Mouse (Mus musculus) gastrocnemius, adult 2 months (tissue): ENCODE measurements around the gene Mink1. TPM values are rescaled to one million over a fixed set of nuclear protein-coding genes. Genes with fewer than 3 reads are reported as not detected.
"Not testable (repeated sequence)": the region's sequence is repeated elsewhere in the genome, so short reads cannot be mapped to it uniquely, and the experiment has no call there.

Source experiments
- DNase-seq: peaks from one replicate; pipeline ENCODE4 v3.0.0; 2022
- H3K27ac ChIP-seq: fragments of 200-600 bp; 2 replicates; pipeline ENCODE4 v1.8.1; 2022; ENCODE audit warnings: mild to moderate bottlenecking
- H3K4me3 ChIP-seq: fragments of 200-600 bp; 2 replicates; pipeline ENCODE4 v1.8.1; 2022; ENCODE audit warnings: mild to moderate bottlenecking, moderate library complexity
- CTCF ChIP-seq: fragments of 200-600 bp; IDR thresholded peaks from 2 replicates; pipeline ENCODE4 v1.8.1; 2022; ENCODE audit warnings: antibody characterized with exemption, mild to moderate bottlenecking, moderate library complexity
- intact Hi-C: fragments of 180-260 bp; cut with DNase I; formaldehyde crosslinking; loops from one replicate; pipeline ENCODE4 v1.15.1; 2025
- total RNA-seq, 2 experiments: library from RNA; stranded (reverse); gene quantifications; 2 replicates each; pipeline ENCODE4 v1.2.3; 2021

The Mink1 gene
- total RNA-seq, 2 experiments from 2014 or later: 33.7 to 34.7 TPM

DNA sequence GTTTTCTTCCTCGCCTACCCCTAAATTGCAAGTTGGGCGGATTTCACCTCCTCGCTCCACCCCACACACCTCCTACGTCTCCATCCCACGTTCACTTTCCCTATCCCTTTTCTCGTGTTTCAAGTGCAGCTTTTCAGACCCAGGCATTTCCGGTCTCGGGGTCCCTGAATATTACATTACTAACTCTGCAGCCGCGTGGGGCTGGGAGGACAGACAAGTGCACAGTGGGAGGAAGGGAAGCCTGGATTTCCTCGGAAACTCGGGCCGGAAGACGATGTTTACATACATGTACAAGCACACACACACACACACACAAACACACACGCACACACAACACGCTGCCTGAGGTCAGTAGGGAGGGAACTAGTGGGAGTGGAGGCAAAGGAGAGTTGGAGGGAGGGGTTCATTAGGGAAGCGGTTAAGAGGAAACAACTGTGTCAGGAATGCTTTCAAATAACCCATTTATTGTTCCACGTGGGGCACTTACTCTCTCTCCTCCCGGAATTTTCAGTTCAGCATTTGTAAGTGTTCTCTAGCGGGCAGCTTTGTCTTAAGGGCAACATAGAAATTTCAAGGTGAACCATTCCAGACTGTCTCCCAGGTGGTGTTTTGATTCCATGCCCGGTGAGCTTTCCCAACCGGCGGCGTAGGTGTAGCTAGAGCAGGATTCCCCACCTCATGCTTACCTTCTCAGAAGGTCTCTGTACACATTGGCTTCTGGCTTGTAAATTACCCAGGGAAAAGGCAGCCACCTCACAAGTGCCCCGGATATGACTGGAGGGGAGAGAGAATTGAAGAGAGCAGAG, 992 bp downstream of the Mink1 start:
- Histone ChIP-seq H3K27ac (peak overlapping the region; percentile 97), H3K4me3 (peak overlapping the region; percentile 98)
- peak; percentile 38 for DNase-seq
- TF ChIP-seq CTCF: no peak
- intact Hi-C loops: loop anchor here (2.0 kb wide), 1 partner anchor 19 kb away; no protein-coding TSS in a partner anchor

DNA sequence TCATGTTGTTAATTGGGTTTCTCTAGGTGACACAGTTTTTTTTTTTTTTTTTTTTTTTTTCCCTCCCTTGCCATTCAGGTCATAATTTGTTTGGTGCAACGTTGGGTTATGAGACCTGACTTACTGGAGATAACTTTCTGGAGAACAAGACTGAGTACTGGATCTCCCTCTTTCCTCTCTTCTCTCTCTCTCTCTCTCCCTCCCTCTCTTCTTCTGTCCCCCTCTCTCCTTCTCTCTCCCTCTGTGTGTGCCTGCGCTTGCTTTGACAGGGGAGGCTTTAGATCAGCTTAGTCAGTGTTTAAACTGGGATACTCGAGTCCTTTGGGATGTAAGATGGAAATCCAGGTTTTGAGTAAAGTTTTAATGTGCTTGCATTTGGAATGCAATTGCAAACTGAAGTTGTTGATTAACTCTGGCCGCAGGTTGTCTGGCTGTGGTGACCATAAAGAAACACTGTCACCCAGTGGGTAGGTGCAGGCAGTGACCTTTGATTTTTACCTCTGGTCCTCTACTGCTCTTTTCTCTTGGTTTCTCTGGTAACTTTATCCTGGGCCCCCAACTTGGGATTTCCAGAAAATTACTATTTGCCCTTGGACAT, 1.7 kb downstream of the Mink1 start:
- intact Hi-C loops: no loop called here
- DNase-seq: no peak
- peak overlapping the region; percentile 98 for H3K4me3 ChIP-seq
- H3K27ac ChIP-seq: peak overlapping the region; percentile 97
- no peak for TF ChIP-seq CTCF

DNA sequence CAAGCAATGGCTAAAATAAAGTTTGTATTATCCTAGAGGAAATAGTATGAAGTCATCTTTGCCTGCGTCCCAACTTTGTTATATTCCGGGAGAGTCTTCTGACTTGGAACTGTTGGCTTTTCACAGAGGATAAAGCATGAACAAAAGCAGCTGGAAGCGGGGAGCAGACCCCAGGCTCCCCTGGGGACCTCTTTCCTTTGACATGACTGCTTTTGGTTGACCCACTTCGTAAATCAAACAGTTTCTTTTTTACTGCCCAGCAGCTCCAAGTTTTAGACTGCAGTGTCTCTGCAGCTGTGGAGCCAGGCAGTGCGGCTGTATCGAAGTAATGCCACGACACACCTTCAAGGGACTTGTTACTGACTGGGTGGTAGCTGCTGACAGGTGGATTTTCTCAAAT, 3.9 kb downstream of the Mink1 start:
- intact Hi-C loops: no loop called here
- no peak for TF ChIP-seq CTCF
- DNase-seq: no peak
- Histone ChIP-seq H3K27ac (peak overlapping the region; percentile 35; the same call in 1 of the 2 replicates), H3K4me3 (no peak overlapping the region)

- H3K4me3 ChIP-seq, H3K27ac ChIP-seq, DNase-seq, intact Hi-C loops: not testable (repeated sequence)
Observed at GRCm38 (mm10) chr11:70570614-70571013, 7.9 kb downstream of the Mink1 start.

DNA sequence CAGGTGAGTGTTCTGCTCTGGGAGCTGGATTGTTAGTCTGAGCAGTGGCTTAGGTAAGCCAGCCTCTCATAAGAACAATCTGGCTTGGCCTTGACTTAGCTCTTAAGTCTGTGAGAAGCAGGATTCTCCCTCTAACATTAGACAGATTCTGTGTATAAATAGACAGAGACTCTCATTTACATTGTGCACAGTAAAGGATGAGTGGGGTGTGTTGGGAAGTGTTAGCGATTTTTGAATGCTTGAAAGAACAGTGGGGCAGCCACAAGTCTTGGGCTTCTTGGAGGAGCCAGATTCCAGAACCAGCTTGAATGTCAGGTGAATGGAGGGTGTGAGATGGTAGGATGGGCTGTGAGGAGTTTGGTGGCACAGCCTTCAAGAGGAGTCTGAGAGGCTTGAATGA, 9.0 kb downstream of the Mink1 start:
- intact Hi-C loops: no loop called here
- no peak for DNase-seq
- Histone ChIP-seq H3K4me3 (no peak overlapping the region), H3K27ac (no peak overlapping the region)
- TF ChIP-seq CTCF: no peak

DNA sequence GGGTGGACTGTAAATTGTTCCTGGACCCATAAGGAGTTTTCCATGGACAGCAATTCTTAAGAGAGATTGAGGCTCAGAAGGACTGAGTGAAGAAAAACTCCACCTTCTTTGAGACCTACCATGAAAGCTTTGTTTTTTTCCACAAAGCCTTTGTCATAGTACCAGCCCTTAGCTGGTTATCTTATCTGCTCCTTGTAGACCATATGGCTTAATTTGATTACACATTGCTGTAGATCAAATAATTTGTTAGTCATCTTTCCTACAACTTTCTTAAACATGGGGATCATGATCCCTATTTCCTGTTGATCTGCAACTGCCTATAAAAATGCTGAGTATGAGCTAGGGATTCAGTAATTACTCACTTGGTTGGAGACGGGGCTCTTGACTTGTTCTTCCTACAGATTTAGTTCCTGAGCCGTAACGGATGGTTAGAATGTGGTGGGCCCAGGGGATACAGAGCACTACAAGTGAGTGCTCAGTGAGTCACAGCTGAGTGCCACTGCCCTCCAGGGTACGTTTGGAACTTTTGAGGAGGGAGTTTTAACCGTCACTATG, 9.7 kb downstream of the Mink1 start:
- no peak for TF ChIP-seq CTCF
- DNase-seq: no peak
- no peak overlapping the region for H3K27ac ChIP-seq
- intact Hi-C loops: no loop called here
- no peak overlapping the region for H3K4me3 ChIP-seq

DNA sequence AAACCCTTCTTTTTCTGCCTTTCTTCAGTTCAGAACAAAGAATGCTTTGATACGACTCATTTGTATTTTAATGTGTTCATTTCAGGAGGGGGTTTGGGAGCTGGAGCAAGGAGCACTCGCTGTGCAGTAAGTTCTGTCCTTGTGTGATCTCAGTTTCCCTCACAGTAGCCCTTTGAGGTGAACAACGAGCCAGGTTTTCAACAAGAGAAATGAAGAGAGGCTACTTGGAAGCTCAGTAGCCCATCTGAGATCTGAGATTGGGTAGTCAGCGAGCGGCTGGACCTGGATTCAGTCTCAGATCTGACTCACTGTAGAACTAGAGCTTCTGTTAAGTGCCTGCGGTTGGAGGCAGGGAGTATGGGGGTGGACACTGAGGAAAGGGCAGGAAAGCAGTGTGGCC, 11.2 kb downstream of the Mink1 start:
- DNase-seq: no peak
- no peak overlapping the region for H3K27ac ChIP-seq
- TF ChIP-seq CTCF: no peak

DNA sequence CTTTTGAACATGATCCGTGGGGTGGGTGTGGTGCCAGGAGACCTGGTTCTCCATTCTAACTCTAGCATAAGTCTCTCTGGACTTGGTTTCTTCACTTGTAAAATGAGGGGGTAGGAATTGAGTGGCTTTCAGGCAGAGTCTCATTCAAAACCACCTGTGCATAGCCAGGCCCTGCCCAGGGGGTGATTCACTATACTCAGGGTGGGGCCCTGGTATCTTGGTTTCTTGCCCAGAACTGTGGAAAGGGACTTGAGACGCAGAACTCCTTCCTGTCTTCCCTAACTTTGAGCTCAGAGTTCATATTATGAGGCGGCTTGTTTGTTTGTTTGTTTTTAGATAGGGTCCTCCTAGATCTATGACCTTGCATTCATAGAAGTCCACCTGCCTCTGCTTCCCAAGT, 14.5 kb downstream of the Mink1 start:
- intact Hi-C loops: no loop called here
- Histone ChIP-seq H3K4me3 (no peak overlapping the region), H3K27ac (peak overlapping the region; percentile 50; the same call in 1 of the 2 replicates)
- no peak for DNase-seq
- TF ChIP-seq CTCF: no peak

More for the DNA sequence above, 11.2 kb downstream of the Mink1 start:
- no peak overlapping the region for H3K4me3 ChIP-seq
- intact Hi-C loops: no loop called here

DNA sequence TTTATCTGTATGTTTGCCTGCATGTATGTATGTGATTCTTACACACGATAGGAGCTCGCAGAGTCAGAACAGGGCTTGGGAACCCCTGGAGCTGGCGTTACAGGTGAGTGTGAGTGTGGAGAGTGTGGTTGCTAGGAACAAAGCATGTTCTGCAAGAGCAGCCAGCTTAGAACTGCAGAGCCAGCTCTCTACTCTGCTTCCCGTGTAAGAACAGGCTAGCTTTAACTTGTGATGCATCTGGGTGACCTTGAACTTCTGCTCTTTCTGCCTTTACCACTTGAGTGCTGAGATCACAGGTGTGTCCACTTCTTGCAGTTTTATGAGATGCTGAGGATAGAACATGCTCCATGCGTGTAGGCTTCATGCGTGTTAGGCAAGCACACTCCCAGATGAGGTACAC, 16.3 kb downstream of the Mink1 start:
- no peak for TF ChIP-seq CTCF
- intact Hi-C loops: no loop called here
- Histone ChIP-seq H3K4me3 (no peak overlapping the region), H3K27ac (peak overlapping the region; percentile 50)
- DNase-seq: no peak

DNA sequence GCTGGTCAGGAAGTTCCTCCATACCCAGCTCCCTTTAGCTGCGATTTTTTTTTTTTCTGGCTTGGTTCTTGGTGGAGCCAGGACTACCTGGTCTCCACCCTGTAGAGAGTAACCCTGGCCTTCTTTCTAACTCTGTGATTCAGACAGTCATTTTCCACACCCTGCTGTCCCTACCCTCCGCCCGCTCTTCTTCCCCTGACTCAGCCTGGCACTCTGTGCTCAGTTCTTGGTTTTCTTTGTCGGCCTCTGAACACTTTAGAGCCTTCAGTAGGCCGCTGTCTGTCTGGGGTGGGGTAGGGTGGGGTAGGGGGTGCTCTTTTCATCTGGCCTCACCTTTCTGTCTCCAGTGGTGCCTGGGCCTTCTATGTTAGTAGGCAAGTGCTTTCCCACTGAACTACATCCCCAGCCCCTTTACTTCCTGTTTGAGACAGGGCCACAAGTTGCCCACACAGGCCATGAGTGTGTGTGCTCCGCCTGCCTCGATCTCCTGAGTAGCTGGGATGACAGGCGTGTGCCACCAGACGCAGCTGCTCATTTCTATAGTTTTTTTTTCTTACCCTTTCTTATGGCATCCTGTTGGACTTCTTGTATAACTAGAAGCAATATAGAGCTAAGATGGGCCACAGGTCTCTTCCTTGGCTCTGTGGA, 17.2 kb downstream of the Mink1 start:
- peak overlapping the region; percentile 66 for H3K27ac ChIP-seq
- H3K4me3 ChIP-seq: no peak overlapping the region
- TF ChIP-seq CTCF: no peak
- intact Hi-C loops: no loop called here
- no peak for DNase-seq

- TF ChIP-seq CTCF: no peak
- intact Hi-C loops: no loop called here
- peak overlapping the region; percentile 66 for H3K27ac ChIP-seq
- H3K4me3 ChIP-seq: no peak overlapping the region
- DNase-seq: no peak
Observed at GRCm38 (mm10) chr11:70580358-70580720, 17.7 kb downstream of the Mink1 start.

DNA sequence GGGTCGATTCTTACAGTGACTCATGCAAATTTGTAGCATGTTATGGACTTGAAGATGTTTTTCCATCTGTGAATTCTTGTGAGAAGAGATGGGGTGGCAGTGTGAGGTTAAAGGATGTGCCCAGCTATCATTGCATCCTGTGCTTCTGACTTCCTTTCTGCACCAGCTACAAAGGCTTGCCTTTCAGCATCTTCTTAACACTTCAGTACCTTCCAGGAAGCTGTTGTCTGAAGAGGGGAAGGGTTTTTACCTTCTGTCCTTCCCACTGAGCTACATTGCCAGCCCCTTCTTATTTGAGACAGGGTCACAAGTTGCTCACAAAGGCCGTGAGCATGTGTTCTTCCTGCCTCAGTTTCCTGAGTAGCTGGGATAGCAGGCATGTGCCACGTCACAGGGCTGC, 18.2 kb downstream of the Mink1 start:
- no peak for DNase-seq
- Histone ChIP-seq H3K27ac (no peak overlapping the region), H3K4me3 (no peak overlapping the region)
- intact Hi-C loops: no loop called here
- TF ChIP-seq CTCF: no peak

- H3K4me3 ChIP-seq: no peak overlapping the region
- intact Hi-C loops: no loop called here
- H3K27ac ChIP-seq: peak overlapping the region; percentile 57; the same call in 1 of the 2 replicates
- TF ChIP-seq CTCF: no peak
- no peak for DNase-seq
Observed at GRCm38 (mm10) chr11:70582196-70582595, 19.5 kb downstream of the Mink1 start.
